Mouse (Mus musculus) gastrocnemius, postnatal 36 days (tissue): ENCODE results near the gene Nxnl2. TPM values are rescaled to one million over a fixed set of nuclear protein-coding genes. Genes with fewer than 3 reads are reported as not detected.

Experiments
- DNase-seq, 2 experiments: peaks; one replicate each; pipeline ENCODE4 v3.0.0; 2022
- intact Hi-C: fragments of 180-260 bp; cut with DNase I; formaldehyde crosslinking; loops from one replicate; pipeline ENCODE4 v1.15.1; 2025
- long read RNA-seq, 2 experiments: library from polyadenylated mRNA; stranded (forward); transcript quantifications; one replicate each; pipeline ENCODE4 v2.0.0; 2021
- total RNA-seq, 2 experiments: library from RNA; stranded (reverse); gene quantifications; 2 replicates each; pipeline ENCODE4 v1.2.3; 2021

Gene Nxnl2
- under 1 TPM; 0.17 to 0.31 TPM for total RNA-seq
- long read RNA-seq, experiment 1, partial matches to known transcripts = 0 of 1 reads
- long read RNA-seq, experiment 1, other reads (novel, unspliced or antisense) = 0 of 1 reads
- long read RNA-seq, experiment 2 = 0 reads

- intact Hi-C loops = no loop called here
- DNase-seq = peak in 1 of 2 experiments; percentile 19
Observed at GRCm38 (mm10) chr13:51170691-51171680, at the start of gene Nxnl2. TSS of gene Nxnl2 (plus strand) at chr13:51171022.

- no peak for DNase-seq
- intact Hi-C loops = no loop called here
Observed at GRCm38 (mm10) chr13:51121966-51122365, 48.9 kb upstream of the Nxnl2 start.

GRCm38 (mm10) chr13:51122771-51123170 is 48.1 kb upstream of the Nxnl2 start:
- no peak for DNase-seq
- intact Hi-C loops = no loop called here

- DNase-seq = no peak
- intact Hi-C loops = no loop called here
Observed at GRCm38 (mm10) chr13:51125357-51125756, 45.5 kb upstream of the Nxnl2 start.

DNA sequence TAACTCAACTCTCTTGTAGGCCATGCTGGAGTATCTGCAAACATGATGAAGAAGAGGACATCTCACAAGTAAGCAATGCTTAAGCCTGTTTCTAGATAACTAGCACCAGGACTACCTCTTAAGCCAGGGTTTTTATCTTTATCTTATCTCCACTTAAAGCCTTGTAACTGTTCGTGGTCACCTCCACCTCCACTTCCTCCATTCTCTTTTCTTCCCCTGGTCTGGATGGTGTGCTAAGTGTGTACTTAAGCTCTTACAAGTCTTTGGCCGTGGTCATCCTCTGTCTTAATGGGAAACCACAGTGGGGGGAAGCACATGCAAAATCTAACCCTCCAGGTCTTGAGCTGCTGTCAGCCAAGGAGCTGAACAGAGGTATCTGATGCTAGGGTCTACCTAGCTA is 42.9 kb upstream of the Nxnl2 start:
- no peak for DNase-seq
- intact Hi-C loops = no loop called here

DNA sequence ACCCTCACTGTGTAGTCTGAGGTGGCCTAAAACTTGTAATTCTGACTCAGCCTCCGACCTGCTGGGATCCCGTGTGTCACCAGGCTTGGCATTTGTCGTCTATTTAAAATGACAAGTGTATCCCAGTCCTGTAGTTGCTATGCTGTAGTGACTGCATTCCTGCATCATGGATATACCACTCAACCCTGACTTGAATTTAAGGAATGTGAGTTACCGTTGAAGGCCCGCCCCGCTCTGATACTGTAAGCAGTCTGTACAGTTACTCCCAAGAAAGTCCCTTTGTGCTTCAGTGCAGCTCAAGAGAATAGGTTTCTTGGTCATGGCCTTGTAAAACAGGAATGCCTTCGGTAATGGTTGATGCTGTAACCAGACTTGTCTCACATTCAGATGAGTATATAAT is 42.4 kb upstream of the Nxnl2 start:
- DNase-seq = no peak

DNA sequence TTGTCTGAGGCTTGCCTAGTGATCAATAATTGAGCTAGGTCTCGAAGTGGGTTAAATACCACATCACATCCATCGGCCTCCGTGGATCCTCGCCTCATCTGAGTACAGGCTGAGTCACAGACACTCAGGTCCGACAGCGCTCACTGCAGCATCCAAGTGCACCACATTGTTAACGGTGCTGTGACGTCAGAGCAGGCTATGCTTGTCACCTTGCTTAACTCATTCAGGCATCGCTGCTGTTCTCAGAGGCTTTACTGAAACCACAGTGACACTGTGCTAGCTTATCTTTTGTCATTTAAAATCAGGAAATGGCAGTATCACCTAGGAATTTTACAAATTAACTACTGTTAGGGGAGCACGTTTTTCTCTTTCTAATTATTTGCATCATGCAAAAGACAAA is 39.6 kb upstream of the Nxnl2 start:
- no peak for DNase-seq
- intact Hi-C loops = no loop called here

More for the DNA sequence above, 42.4 kb upstream of the Nxnl2 start:
- intact Hi-C loops = no loop called here

GRCm38 (mm10) chr13:51136315-51136714 is 34.5 kb upstream of the Nxnl2 start:
- intact Hi-C loops = no loop called here
- DNase-seq = no peak

- intact Hi-C loops = no loop called here
- no peak for DNase-seq
Observed at GRCm38 (mm10) chr13:51136996-51137701, 33.7 kb upstream of the Nxnl2 start.

- DNase-seq = no peak
Observed at GRCm38 (mm10) chr13:51137702-51138031, 33.2 kb upstream of the Nxnl2 start.

GRCm38 (mm10) chr13:51147106-51147505 is 23.7 kb upstream of the Nxnl2 start:
- no peak for DNase-seq
- intact Hi-C loops = no loop called here

More at GRCm38 (mm10) chr13:51137702-51138031, 33.2 kb upstream of the Nxnl2 start:
- intact Hi-C loops = no loop called here

- no peak for DNase-seq
- intact Hi-C loops = no loop called here
Observed at GRCm38 (mm10) chr13:51152966-51153669, 17.7 kb upstream of the Nxnl2 start.

DNA sequence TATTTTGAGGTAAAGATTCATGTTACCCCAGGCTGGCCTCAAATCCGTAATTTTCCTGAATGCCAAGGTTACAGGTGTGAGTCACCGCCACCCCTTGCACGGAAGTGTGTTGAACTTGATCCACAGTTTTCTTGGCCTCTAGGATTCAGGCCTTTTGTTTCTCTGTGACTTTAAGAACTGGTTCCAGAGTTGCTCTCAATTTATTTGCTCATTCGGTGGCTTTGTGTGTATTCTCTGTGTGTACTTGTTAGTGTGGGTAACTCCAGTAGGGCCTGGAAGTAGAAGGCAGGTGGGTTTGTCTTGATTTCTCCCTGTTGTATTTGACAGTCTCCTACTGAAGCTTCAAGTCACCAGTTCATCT is 17.2 kb upstream of the Nxnl2 start:
- intact Hi-C loops = no loop called here
- DNase-seq = no peak

GRCm38 (mm10) chr13:51155178-51156013 is 15.4 kb upstream of the Nxnl2 start:
- DNase-seq = no peak
- intact Hi-C loops = no loop called here

GRCm38 (mm10) chr13:51156014-51156386 is 14.8 kb upstream of the Nxnl2 start:
- DNase-seq = no peak
- intact Hi-C loops = no loop called here

GRCm38 (mm10) chr13:51157291-51157690 is 13.5 kb upstream of the Nxnl2 start:
- intact Hi-C loops = no loop called here

DNA sequence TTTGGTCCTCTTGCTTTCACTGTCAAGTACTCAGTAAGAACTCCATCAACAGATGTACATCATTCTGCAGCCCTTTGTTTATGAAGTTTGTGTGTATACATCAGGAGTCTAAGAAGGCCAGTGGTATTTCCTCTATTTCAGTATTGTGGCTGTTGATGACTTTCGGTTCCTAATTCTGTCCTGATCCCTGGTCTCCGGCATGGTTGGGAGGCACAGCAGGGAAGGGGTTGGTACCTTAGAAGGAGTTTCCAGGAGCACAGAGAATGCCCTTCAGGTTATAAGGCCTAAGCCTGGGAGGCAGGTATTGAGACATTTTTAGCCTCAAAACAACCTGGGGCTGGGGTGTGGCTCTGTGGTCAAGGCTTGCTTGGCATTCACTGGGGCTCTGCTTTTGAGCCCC is 9.2 kb upstream of the Nxnl2 start:
- intact Hi-C loops = no loop called here

More at GRCm38 (mm10) chr13:51157291-51157690, 13.5 kb upstream of the Nxnl2 start:
- DNase-seq = no peak

DNA sequence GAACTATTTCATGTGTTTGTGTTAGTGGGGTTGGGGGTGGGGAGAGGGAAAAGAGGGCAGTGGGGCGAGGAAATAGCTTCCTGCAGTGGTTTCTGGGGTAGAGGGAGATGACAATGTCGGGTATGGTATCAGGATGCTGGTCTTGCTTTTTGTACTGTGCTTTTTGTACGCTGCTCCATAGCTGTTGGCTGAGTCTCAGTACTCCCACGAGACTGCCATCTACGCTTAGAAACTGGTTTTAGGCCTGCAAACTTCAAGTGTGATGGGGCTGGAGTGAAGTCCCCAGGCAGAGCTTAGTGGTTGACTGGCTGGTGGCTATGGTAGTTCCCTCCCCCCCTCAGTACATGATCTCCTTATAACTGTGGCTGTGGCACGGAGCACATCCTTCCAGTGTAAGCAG is 8.6 kb upstream of the Nxnl2 start:
- intact Hi-C loops = no loop called here
- DNase-seq = no peak

More for the DNA sequence above, 9.2 kb upstream of the Nxnl2 start:
- DNase-seq = no peak

- DNase-seq = no peak
- intact Hi-C loops = no loop called here
Observed at GRCm38 (mm10) chr13:51166711-51167110, 4.1 kb upstream of the Nxnl2 start.

GRCm38 (mm10) chr13:51170215-51170614 is 607 bp upstream of the Nxnl2 start:
- intact Hi-C loops = no loop called here
- DNase-seq = no peak
